Mouse (Mus musculus): ENCODE measurements at regions not wholly inside any gene's neighbourhood (a gene's known extent, or its start where the extent isn't known, plus 50 kb on each side); places are given as distances from the start of the nearest gene placed in this dataset.
"Not testable (repeated sequence)": the region's sequence is repeated elsewhere in the genome, so short reads cannot be mapped to it uniquely, and the experiment has no call there.

GRCm38 (mm10) chr4:22131751-22132736 is 200.9 kb downstream of the Faxc start:
- peak; percentile 8 to 69 for DNase-seq (ENCODE audit: low spot score in 2 of 2)

DNA sequence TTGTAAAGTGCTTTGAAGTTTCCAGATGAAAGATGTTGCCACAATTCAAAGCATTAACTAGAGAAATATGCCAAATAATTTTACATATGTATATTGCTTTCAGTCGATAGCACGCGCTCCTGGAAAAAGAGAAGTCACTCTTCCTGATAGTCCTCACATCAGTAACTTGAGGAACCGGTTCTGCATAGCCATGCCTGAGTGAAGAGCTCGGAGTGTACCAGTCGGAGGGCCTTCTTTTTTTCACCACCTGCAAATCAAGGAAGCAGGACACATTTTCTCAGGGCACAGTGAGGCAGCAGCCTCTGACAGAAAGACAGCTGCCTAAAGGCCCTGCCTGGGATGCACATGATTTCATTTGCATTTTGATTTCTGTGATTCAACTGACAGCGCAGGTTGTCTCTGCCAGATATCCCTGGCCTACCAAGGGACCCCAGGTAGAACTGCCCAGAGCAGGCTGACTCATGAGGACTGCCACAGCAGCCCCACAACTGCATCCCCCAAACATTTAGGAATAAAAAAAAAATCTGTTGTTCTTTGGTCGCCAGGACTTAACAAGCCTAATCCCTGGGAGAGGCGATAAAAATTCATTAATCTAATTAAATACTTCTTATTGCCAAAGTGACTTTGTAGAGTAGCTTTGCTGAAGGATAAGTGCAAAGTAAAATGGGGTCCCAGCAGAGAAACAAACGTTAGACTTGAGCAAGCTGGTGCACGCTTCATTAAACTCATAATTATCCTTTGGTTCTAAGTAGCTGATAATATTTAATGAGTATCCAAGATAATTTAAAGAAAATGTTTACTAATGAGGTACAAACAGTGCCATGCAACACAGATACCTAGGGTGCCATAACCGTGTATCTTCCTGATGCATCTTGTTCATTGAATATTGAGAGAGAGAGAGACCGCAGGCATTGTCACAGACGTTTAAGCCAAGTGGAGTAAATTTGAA is 202.7 kb downstream of the Faxc start:
- DNase-seq (ENCODE audit: low spot score in 2 of 2): no peak

- DNase-seq (ENCODE audit: low spot score in 2 of 2): no peak
Measured at GRCm38 (mm10) chr4:22140122-22140521, 209.0 kb downstream of the Faxc start.

DNA sequence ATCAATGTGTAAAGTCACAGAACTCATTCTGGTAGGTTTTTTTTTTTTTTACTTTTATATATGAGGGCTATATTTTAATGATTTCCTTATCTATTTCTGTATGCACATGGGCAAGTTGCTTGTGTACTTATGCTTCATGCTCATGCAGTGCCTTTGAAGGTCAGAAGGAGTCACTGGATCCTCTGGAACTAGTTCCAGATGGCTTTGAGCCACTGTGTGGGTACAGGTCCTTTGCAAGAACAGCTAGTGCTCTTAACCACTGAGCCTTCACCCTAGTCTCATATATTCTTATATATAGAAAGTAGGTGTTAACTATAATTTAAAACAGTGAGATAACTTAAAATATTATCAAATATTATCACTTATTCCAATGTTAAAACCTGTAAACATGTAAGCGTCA is 212.4 kb downstream of the Faxc start:
- DNase-seq (ENCODE audit: low spot score in 2 of 2): no peak

GRCm38 (mm10) chr4:22144834-22145233 is 212.5 kb upstream of the Fbxl4 start:
- not testable (repeated sequence) for DNase-seq (ENCODE audit: low spot score in 2 of 2)

GRCm38 (mm10) chr4:22146648-22147409 is 210.5 kb upstream of the Fbxl4 start:
- no peak for DNase-seq (ENCODE audit: low spot score in 2 of 2)

DNA sequence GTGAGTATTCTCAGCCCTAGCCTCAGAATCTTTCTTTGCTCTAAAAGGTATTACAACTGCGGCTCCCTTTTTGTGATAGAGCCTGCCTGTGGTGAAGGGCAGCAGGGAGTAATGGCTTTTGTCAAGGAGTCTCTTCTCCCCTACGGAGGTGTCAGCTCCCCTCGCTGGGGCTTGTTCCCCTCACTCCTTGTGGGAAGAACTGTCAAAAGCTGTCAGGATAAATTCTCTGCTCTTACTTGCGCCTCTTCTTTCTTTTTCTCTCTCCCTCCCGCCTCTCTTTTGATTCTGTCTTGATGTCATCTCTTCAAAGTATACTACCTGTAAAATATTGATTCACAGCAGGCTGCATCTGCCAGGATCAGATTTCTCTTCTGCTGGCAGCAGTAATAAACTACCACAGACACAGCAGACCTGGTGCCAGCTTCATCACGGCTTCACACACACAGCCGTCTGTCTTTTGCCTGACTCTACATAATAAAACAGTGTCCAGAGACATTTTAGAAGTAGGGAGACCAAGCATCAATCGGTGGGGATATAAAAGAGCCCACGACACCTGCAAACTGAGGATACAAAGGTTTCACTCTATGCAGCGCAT is 205.3 kb upstream of the Fbxl4 start:
- DNase-seq (ENCODE audit: low spot score in 2 of 2): no peak

GRCm38 (mm10) chr4:22152971-22153544 is 204.3 kb upstream of the Fbxl4 start:
- no peak for DNase-seq (ENCODE audit: low spot score in 2 of 2)

- DNase-seq (ENCODE audit: low spot score in 2 of 2): no peak
Measured at GRCm38 (mm10) chr4:22153620-22154019, 203.7 kb upstream of the Fbxl4 start.

- no peak for DNase-seq (ENCODE audit: low spot score in 2 of 2)
Measured at GRCm38 (mm10) chr4:22186422-22186821, 170.9 kb upstream of the Fbxl4 start.

DNA sequence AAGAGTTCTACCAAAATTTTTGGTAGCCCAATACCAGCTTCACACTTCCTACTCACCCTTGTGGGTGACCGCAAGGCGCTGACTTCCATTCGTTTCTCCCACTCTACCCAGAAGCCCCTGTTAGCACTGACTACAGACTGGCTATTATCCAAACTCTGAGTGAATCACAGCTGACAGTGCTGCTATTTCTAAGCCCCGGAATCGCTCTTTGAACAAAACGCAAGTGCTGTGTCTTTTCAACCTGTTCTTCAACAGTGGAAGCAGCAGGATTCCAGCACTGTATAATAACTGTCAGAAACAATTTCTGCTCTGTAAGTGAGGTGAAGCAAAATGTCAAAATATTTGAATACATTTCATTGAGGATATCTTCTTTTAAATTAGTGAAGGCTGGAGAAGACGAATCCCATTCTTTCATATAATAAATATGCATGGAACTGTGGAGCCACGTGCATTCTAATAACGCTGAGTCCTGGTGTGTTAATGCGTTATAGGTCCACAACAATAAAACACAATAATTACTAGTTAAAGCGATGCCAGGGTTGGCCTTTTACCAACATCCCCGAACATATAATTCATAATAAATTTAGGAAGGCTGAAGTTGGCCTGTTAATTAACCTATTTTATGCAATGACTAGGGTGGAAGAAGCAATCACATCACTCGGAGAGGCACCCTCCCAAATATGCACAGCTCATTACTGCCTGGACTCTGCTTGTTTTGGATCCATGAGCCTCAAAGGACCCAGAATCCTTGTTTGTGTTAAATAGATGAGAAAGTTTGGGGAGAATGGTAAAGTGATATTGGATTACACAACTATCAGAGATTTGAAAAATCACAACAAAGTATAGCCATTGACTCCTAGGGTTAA is 169.0 kb upstream of the Fbxl4 start:
- peak in 1 of 2 experiments; percentile 23 for DNase-seq (ENCODE audit: low spot score in 2 of 2)

GRCm38 (mm10) chr4:22196501-22196900 is 160.8 kb upstream of the Fbxl4 start:
- DNase-seq (ENCODE audit: low spot score in 2 of 2): no peak

DNA sequence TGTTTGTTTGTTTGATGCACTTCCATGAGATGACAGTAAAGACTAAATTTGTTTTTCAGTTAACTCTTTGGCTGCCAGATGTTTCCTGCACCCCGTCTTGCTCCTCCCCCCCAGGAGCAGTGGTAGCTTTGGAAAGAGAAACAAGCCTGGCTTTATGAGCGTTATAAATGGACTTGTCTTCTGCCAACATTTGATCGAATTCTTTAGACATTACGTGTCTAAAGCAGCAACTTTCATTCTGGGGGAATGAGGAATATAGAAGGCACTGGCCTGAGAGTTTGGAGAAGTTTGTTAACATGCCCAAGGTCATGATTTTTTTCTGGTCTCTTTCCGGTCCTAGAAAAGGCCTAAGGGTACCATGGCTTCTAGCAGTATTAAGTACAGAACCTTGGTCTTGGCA is 148.8 kb upstream of the Fbxl4 start:
- no peak for DNase-seq (ENCODE audit: low spot score in 2 of 2)

- no peak for DNase-seq (ENCODE audit: low spot score in 2 of 2)
Measured at GRCm38 (mm10) chr4:22237640-22238039, 119.7 kb upstream of the Fbxl4 start.

GRCm38 (mm10) chr4:22250276-22250675 is 107.1 kb upstream of the Fbxl4 start:
- DNase-seq (ENCODE audit: low spot score in 2 of 2): not testable (repeated sequence)

DNA sequence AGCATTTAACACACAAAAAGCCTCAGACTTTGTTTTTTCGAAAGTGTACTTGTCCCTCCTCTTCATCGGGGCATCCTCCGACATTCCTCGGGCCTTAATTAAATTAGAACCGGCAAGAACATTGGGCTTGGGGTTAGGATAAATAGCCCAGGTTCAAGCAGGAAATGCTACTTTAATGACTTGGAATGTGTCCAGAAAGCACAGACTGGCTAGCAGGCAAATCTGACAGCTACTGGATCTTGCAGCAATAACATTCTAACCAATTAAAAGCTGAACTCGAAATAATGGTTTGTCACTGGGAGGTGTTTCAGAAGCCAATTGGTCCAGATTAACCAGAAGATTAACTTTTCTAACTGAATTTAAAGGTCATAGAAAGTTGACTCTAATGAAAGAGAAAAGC is 93.4 kb upstream of the Fbxl4 start:
- no peak for DNase-seq (ENCODE audit: low spot score in 2 of 2)

DNA sequence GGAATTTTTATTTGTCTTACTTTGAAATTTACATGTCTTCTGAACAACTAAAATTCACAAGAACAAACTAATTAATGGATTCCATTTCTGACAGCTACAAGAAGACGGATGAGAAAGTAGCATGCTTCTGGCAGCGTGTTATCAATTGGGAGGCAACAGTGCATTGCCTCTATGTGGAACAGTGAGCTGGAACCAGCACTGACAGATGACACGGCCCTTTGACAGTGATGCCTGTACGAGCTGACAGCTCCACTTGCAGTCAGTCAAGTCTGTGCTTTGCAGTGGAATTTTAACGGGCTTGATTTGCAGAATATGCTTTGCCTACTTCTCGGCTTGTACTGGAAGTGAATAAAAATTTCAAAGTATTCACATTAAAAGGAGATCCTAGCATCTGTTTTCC is 88.3 kb upstream of the Fbxl4 start:
- no peak for DNase-seq (ENCODE audit: low spot score in 2 of 2)

GRCm38 (mm10) chr4:22274178-22274577 is 83.2 kb upstream of the Fbxl4 start:
- DNase-seq (ENCODE audit: low spot score in 2 of 2): peak in 1 of 2 experiments; percentile 15

DNA sequence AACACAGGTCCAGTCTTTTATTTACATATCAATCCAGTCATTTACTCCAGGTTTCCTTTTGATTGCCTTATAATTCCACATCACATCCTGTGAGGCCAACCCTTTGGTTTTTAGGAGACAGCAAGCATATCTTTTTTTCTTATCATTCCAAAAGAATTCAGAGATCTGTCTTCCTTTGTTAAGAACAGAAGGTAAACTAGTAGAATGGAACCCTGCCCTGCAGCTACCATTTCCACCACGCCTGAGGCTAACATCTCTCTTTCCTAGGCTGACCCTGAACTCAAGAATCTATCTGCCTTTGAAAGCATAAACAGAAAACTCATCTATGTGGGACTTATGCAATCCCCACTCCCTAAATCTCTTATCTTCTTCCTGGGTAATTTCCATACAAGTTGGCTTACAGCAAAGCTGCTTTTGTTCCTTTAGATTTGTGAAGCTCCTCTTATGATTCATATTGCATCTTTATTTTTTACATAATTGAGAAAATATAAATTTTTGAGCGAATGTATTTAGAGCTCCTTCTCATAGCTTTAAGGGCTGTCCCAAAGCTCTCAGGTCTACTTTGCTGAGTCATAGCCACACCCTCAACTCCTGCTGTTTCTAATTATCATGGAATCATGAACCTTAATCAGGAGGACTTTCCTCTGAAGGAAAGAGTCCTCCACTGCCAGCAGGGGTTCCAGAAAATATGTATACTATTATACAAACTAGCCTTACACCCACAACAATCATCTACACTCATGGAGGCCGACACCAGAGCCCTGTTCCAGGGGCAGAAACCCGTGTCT is 74.6 kb upstream of the Fbxl4 start:
- no peak for DNase-seq (ENCODE audit: low spot score in 2 of 2)

Measured in left cerebral cortex, adult 9 months (tissue).